Mouse (Mus musculus): ENCODE measurements around the gene Taf10.

GRCm38 (mm10) chr7:105741978-105742377 is 2.2 kb downstream of the Taf10 start:
- TF ChIP-seq CTCF (IDR thresholded peaks at IDR 0.05) (no peak), POLR2A (IDR thresholded peaks at IDR 0.05; ENCODE audit: insufficient read depth, low read depth, low read length) (no peak)
